Mouse (Mus musculus) stomach, postnatal 0 days (tissue): ENCODE data around the gene Zdhhc13. TPM values are rescaled to one million over a fixed set of nuclear protein-coding genes. Genes with fewer than 3 reads are reported as not detected.

ENCODE experiments used
- ATAC-seq: fragments of 200-750 bp; cut with Nextera tagmentation; 2 replicates; pipeline ENCODE4 v1.8.0; 2017; ENCODE audit not compliant: low FRiP score, low TSS enrichment
- DNase-seq: peaks from one replicate; pipeline ENCODE4 v3.0.0-alpha.2; 2016; ENCODE audit warnings: low spot score
- H3K27ac ChIP-seq: fragments of 300-500 bp; sonication (generic); replicated peaks from 2 replicates; pipeline ENCODE4 v1.5.1; 2014; ENCODE audit warnings: mild to moderate bottlenecking, control low read depth
- H3K27me3 ChIP-seq: fragments of 300-500 bp; sonication (generic); 2 replicates; pipeline ENCODE4 v1.6.1; 2014; ENCODE audit warnings: low read length; ENCODE audit not compliant: control insufficient read depth, insufficient read depth
- H3K36me3 ChIP-seq: fragments of 300-500 bp; sonication (generic); 2 replicates; pipeline ENCODE4 v1.6.1; 2014; ENCODE audit warnings: low read length, mixed read lengths; ENCODE audit not compliant: control insufficient read depth, insufficient read depth
- H3K4me1 ChIP-seq: fragments of 300-500 bp; sonication (generic); replicated peaks from 2 replicates; pipeline ENCODE4 v1.6.1; 2014; ENCODE audit warnings: antibody characterized with exemption; ENCODE audit not compliant: control insufficient read depth, insufficient read depth
- H3K4me2 ChIP-seq: fragments of 300-500 bp; sonication (generic); replicated peaks from 2 replicates; pipeline ENCODE4 v1.6.1; 2014; ENCODE audit warnings: low read depth, mild to moderate bottlenecking, control low read depth, moderate library complexity
- H3K4me3 ChIP-seq: fragments of 300-500 bp; sonication (generic); 2 replicates; pipeline ENCODE4 v1.5.1; 2014; ENCODE audit warnings: low read depth, low read length, control low read depth
- H3K9ac ChIP-seq: fragments of 300-500 bp; sonication (generic); 2 replicates; pipeline ENCODE4 v1.6.1; 2014; ENCODE audit warnings: mild to moderate bottlenecking, low read length, control low read depth, mixed read lengths
- H3K9me3 ChIP-seq: fragments of 300-500 bp; sonication (generic); 2 replicates; pipeline ENCODE4 v1.6.1; 2016; ENCODE audit warnings: low read length; ENCODE audit not compliant: control insufficient read depth
- CTCF ChIP-seq: IDR thresholded peaks from 2 replicates; pipeline ENCODE4 v1.5.1; 2016; ENCODE audit warnings: antibody characterized with exemption, low read depth, mild to moderate bottlenecking, moderate library complexity
- EP300 ChIP-seq: optimal IDR thresholded peaks from 2 replicates; pipeline ENCODE3; 2016; ENCODE audit warnings: antibody characterized with exemption
- WGBS: fragments of 180-500 bp; shearing (Covaris S2); extraction: QIAGEN DNeasy Blood & Tissue Kit; methylation state at CpG from one replicate; pipeline ENCODE4 v1.1.7; 2014; 5-methylcytosine and 5-hydroxymethylcytosine counted together
- polyA plus RNA-seq: library from polyadenylated mRNA; unstranded; fragments of >200 nt; fragmentation: Nextera tagmentation; extraction: Ambion mirVana; gene quantifications from 2 replicates; pipeline ENCODE4 v1.2.1, GENCODE M21; 2015

The Zdhhc13 gene
- polyA plus RNA-seq, 1 experiment from 2014 or later, result 34.0 TPM

GRCm38 (mm10) chr7:48840545-48840944 is 51.7 kb downstream of the Zdhhc13 start:
- no peaks in the 10 kb centered on the region for H3K4me1 ChIP-seq
- H3K27ac ChIP-seq, result no peak overlapping the region
- H3K4me2 ChIP-seq, result no peak overlapping the region
- no peak for TF ChIP-seq CTCF
- no peak for TF ChIP-seq EP300
- no peaks in the 10 kb centered on the region for H3K9me3 ChIP-seq
- DNase-seq (no peak), ATAC-seq (no peak)
- H3K4me3 ChIP-seq, result no peak overlapping the region
- 50% methylated on average over 2 of the region's 2 CpGs for WGBS
- H3K27me3 ChIP-seq, result no peaks in the 10 kb centered on the region
- no peaks in the 10 kb centered on the region for H3K36me3 ChIP-seq
- no peak overlapping the region for H3K9ac ChIP-seq

- no peak for DNase-seq
- H3K36me3 ChIP-seq, result no peaks in the 10 kb centered on the region
- H3K27ac ChIP-seq, result no peak overlapping the region
- H3K4me1 ChIP-seq, result no peaks in the 10 kb centered on the region
- H3K27me3 ChIP-seq, result no peaks in the 10 kb centered on the region
- H3K9ac ChIP-seq, result no peak overlapping the region
- no peak overlapping the region for H3K4me2 ChIP-seq
- no peak overlapping the region for H3K4me3 ChIP-seq
- H3K9me3 ChIP-seq, result no peaks in the 10 kb centered on the region
- 78% methylated on average over 4 of the region's 4 CpGs for WGBS
- no peak for ATAC-seq
- TF ChIP-seq EP300, result no peak
- no peak for TF ChIP-seq CTCF
These were observed 52.7 kb downstream of the Zdhhc13 start for GRCm38 (mm10) chr7:48841538-48841937.

GRCm38 (mm10) chr7:48842353-48842752 is 53.5 kb downstream of the Zdhhc13 start:
- DNase-seq, result no peak
- H3K9ac ChIP-seq, result no peak overlapping the region
- H3K36me3 ChIP-seq, result no peaks in the 10 kb centered on the region
- H3K9me3 ChIP-seq, result no peaks in the 10 kb centered on the region
- H3K4me2 ChIP-seq, result no peak overlapping the region
- 60% methylated on average over 3 of the region's 3 CpGs for WGBS
- no peak overlapping the region for H3K27ac ChIP-seq
- H3K4me3 ChIP-seq, result no peak overlapping the region
- H3K27me3 ChIP-seq, result no peaks in the 10 kb centered on the region
- TF ChIP-seq CTCF (no peak), EP300 (no peak)
- no peaks in the 10 kb centered on the region for H3K4me1 ChIP-seq
- ATAC-seq, result no peak

GRCm38 (mm10) chr7:48843541-48843940 is 54.7 kb downstream of the Zdhhc13 start:
- no peak for DNase-seq

GRCm38 (mm10) chr7:48845213-48845973 is 56.6 kb downstream of the Zdhhc13 start:
- no peak overlapping the region for H3K27ac ChIP-seq
- DNase-seq (no peak), ATAC-seq (no peak)
- no peaks in the 10 kb centered on the region for H3K27me3 ChIP-seq
- H3K9ac ChIP-seq, result no peak overlapping the region
- no peaks in the 10 kb centered on the region for H3K36me3 ChIP-seq
- no peak overlapping the region for H3K4me3 ChIP-seq
- no peak overlapping the region for H3K4me2 ChIP-seq
- no peaks in the 10 kb centered on the region for H3K4me1 ChIP-seq
- no peaks in the 10 kb centered on the region for H3K9me3 ChIP-seq
- 65% methylated on average over 12 of the region's 12 CpGs for WGBS
- TF ChIP-seq CTCF (no peak), EP300 (no peak)

More at GRCm38 (mm10) chr7:48843541-48843940, 54.7 kb downstream of the Zdhhc13 start:
- Histone ChIP-seq H3K4me3 (no peak overlapping the region), H3K9me3 (no peaks in the 10 kb centered on the region), H3K9ac (no peak overlapping the region), H3K4me1 (no peaks in the 10 kb centered on the region), H3K4me2 (no peak overlapping the region), H3K27me3 (no peaks in the 10 kb centered on the region), H3K36me3 (no peaks in the 10 kb centered on the region), H3K27ac (no peak overlapping the region)
- TF ChIP-seq CTCF, result no peak
- no peak for TF ChIP-seq EP300
- no peak for ATAC-seq
- 90% methylated on average over 5 of the region's 5 CpGs for WGBS

GRCm38 (mm10) chr7:48846755-48847154 is 58.0 kb downstream of the Zdhhc13 start:
- ATAC-seq (no peak), DNase-seq (no peak)
- H3K4me1 ChIP-seq, result no peaks in the 10 kb centered on the region
- H3K27ac ChIP-seq, result no peak overlapping the region
- no peaks in the 10 kb centered on the region for H3K9me3 ChIP-seq
- H3K36me3 ChIP-seq, result no peaks in the 10 kb centered on the region
- H3K4me2 ChIP-seq, result no peak overlapping the region
- H3K9ac ChIP-seq, result no peak overlapping the region
- WGBS, result 70% methylated on average over 6 of the region's 6 CpGs
- H3K27me3 ChIP-seq, result no peaks in the 10 kb centered on the region
- TF ChIP-seq CTCF (no peak), EP300 (no peak)
- H3K4me3 ChIP-seq, result no peak overlapping the region
